Mouse (Mus musculus) adrenal gland, postnatal 25 days (tissue): Measurements from ENCODE around the gene Agbl3. TPM values are rescaled to one million over a fixed set of nuclear protein-coding genes. Genes with fewer than 3 reads are reported as not detected.

Experiments
- DNase-seq: peaks from one replicate; pipeline ENCODE4 v3.0.0; 2021; ENCODE audit warnings: mixed read lengths
- total RNA-seq: library from RNA; stranded (reverse); gene quantifications from 2 replicates; pipeline ENCODE4 v1.2.3, GENCODE M21; 2021

Gene Agbl3
- total RNA-seq, 1 experiment from 2014 or later = 17.3 TPM

- DNase-seq = no peak
These were observed 126.4 kb downstream of the Agbl3 start for GRCm38 (mm10) chr6:34906661-34907060.

GRCm38 (mm10) chr6:34907121-34907614, 126.9 kb downstream of the Agbl3 start:
- no peak for DNase-seq

GRCm38 (mm10) chr6:34907696-34908260, 127.5 kb downstream of the Agbl3 start:
- no peak for DNase-seq

Other genes starting within 250 kb of the Agbl3 start
- gene Cald1, start 181.9 kb upstream of the Agbl3 start, total RNA-seq = 58.7 and 73.2 TPM in 2 replicates
- 10.5 and 18.9 TPM in 2 replicates for gene Tmem140, start 82.7 kb downstream of the Agbl3 start, total RNA-seq
- 8.5 and 11.4 TPM in 2 replicates for gene Cyren, start 97.6 kb downstream of the Agbl3 start, total RNA-seq
- gene Wdr91, start 130.4 kb downstream of the Agbl3 start, total RNA-seq = 12.4 and 16.6 TPM in 2 replicates
- not detected in 2 replicates for gene Stra8, start 139.7 kb downstream of the Agbl3 start, total RNA-seq
- gene Slc23a4, start 208.0 kb downstream of the Agbl3 start, total RNA-seq = not detected in 2 replicates